Mouse (Mus musculus) embryonic facial prominence, embryonic 15.5 days (tissue): ENCODE measurements around the gene Syt17. TPM values are rescaled to one million over a fixed set of nuclear protein-coding genes. Genes with fewer than 3 reads are reported as not detected.

Experiments
- ATAC-seq: fragments of 200-750 bp; cut with Nextera tagmentation; 2 replicates; pipeline ENCODE4 v1.8.0; 2017; ENCODE audit warnings: low read depth, moderate TSS enrichment; ENCODE audit not compliant: insufficient number of reproducible peaks, low FRiP score, low TSS enrichment
- H3K27ac ChIP-seq: fragments of 300-500 bp; sonication (generic); replicated peaks from 2 replicates; pipeline ENCODE4 v1.5.1; 2015; ENCODE audit warnings: mild to moderate bottlenecking, inconsistent platforms
- H3K27me3 ChIP-seq: fragments of 300-500 bp; sonication (generic); 2 replicates; pipeline ENCODE4 v1.6.1; 2015; ENCODE audit warnings: inconsistent platforms
- H3K36me3 ChIP-seq: fragments of 300-500 bp; sonication (generic); 2 replicates; pipeline ENCODE4 v1.6.1; 2015; ENCODE audit warnings: mild to moderate bottlenecking, inconsistent platforms
- H3K4me1 ChIP-seq: fragments of 300-500 bp; sonication (generic); 2 replicates; pipeline ENCODE4 v1.6.1; 2015; ENCODE audit warnings: inconsistent platforms
- H3K4me2 ChIP-seq: fragments of 300-500 bp; sonication (generic); replicated peaks from 2 replicates; pipeline ENCODE4 v1.6.1; 2015; ENCODE audit warnings: mild to moderate bottlenecking, inconsistent platforms
- H3K4me3 ChIP-seq: fragments of 300-500 bp; sonication (generic); replicated peaks from 2 replicates; pipeline ENCODE4 v1.5.1; 2015; ENCODE audit warnings: mild to moderate bottlenecking, inconsistent platforms
- H3K9ac ChIP-seq: fragments of 300-500 bp; sonication (generic); 2 replicates; pipeline ENCODE4 v1.6.1; 2015; ENCODE audit warnings: inconsistent platforms
- H3K9me3 ChIP-seq: fragments of 300-500 bp; sonication (generic); replicated peaks from 2 replicates; pipeline ENCODE4 v1.6.1; 2016; ENCODE audit warnings: inconsistent platforms
- WGBS: fragments of 180-500 bp; shearing (Covaris S2); methylation state at CpG from one replicate; pipeline ENCODE4 v1.1.7; 2015; 5-methylcytosine and 5-hydroxymethylcytosine counted together
- polyA plus RNA-seq: library from polyadenylated mRNA; unstranded; fragments of >200 nt; fragmentation: Nextera tagmentation; extraction: Ambion mirVana; gene quantifications from 2 replicates; pipeline ENCODE4 v1.2.1, GENCODE M21; 2015

Gene Syt17
- polyA plus RNA-seq, 1 experiment from 2014 or later = 2.8 TPM

GRCm38 (mm10) chr7:118346943-118347342 is 101.1 kb downstream of the Syt17 start:
- no peaks in the 10 kb centered on the region for H3K4me1 ChIP-seq
- no peak overlapping the region for H3K27ac ChIP-seq
- H3K9me3 ChIP-seq = no peaks in the 10 kb centered on the region
- 75% methylated on average over 2 of the region's 2 CpGs for WGBS
- no peak overlapping the region for H3K4me2 ChIP-seq
- H3K36me3 ChIP-seq = no peaks in the 10 kb centered on the region
- H3K9ac ChIP-seq = no peak overlapping the region
- no peak for ATAC-seq
- no peaks in the 10 kb centered on the region for H3K27me3 ChIP-seq
- no peak overlapping the region for H3K4me3 ChIP-seq

- H3K9me3 ChIP-seq = no peaks in the 10 kb centered on the region
- ATAC-seq = no peak
- H3K9ac ChIP-seq = no peak overlapping the region
- H3K4me1 ChIP-seq = no peaks in the 10 kb centered on the region
- H3K36me3 ChIP-seq = no peaks in the 10 kb centered on the region
- H3K27me3 ChIP-seq = no peaks in the 10 kb centered on the region
- no peak overlapping the region for H3K27ac ChIP-seq
- H3K4me3 ChIP-seq = no peak overlapping the region
- H3K4me2 ChIP-seq = no peak overlapping the region
- WGBS = 53% methylated on average over 2 of the region's 2 CpGs
Observed at GRCm38 (mm10) chr7:118346432-118346831, 101.6 kb downstream of the Syt17 start.

- H3K9ac ChIP-seq = no peak overlapping the region
- 85% methylated on average over 3 of the region's 3 CpGs for WGBS
- no peak overlapping the region for H3K4me3 ChIP-seq
- ATAC-seq = no peak
- H3K4me1 ChIP-seq = no peaks in the 10 kb centered on the region
- H3K27ac ChIP-seq = no peak overlapping the region
- no peaks in the 10 kb centered on the region for H3K27me3 ChIP-seq
- no peaks in the 10 kb centered on the region for H3K36me3 ChIP-seq
- no peak overlapping the region for H3K4me2 ChIP-seq
- no peaks in the 10 kb centered on the region for H3K9me3 ChIP-seq
Observed at GRCm38 (mm10) chr7:118345396-118345795, 102.6 kb downstream of the Syt17 start.

- no peaks in the 10 kb centered on the region for H3K36me3 ChIP-seq
- no peaks in the 10 kb centered on the region for H3K27me3 ChIP-seq
- H3K4me2 ChIP-seq = no peak overlapping the region
- no peak overlapping the region for H3K9ac ChIP-seq
- H3K4me1 ChIP-seq = no peaks in the 10 kb centered on the region
- no peak for ATAC-seq
- no peak overlapping the region for H3K27ac ChIP-seq
- 69% methylated on average over 9 of the region's 9 CpGs for WGBS
- no peaks in the 10 kb centered on the region for H3K9me3 ChIP-seq
- H3K4me3 ChIP-seq = no peak overlapping the region
Observed at GRCm38 (mm10) chr7:118344701-118345100, 103.3 kb downstream of the Syt17 start.

Other genes starting within 250 kb of the Syt17 start
- 15.6 and 19.3 TPM in 2 replicates for gene Smg1, start 204.6 kb downstream of the Syt17 start, polyA plus RNA-seq
- gene Itpripl2, start 43.8 kb upstream of the Syt17 start, polyA plus RNA-seq = 7.2 and 8.6 TPM in 2 replicates
- 87.0 and 89.1 TPM in 2 replicates for gene Coq7, start 85.1 kb upstream of the Syt17 start, polyA plus RNA-seq
- gene Tmc7, start 136.5 kb upstream of the Syt17 start, polyA plus RNA-seq = 4.4 and 5.6 TPM in 2 replicates
- 0.46 and 0.55 TPM in 2 replicates for gene Tmc5, start 149.1 kb upstream of the Syt17 start, polyA plus RNA-seq